Mouse (Mus musculus) adrenal gland, adult 8-10 months (tissue): Measurements from ENCODE around the gene Acad11. TPM values are rescaled to one million over a fixed set of nuclear protein-coding genes. Genes with fewer than 3 reads are reported as not detected.

Source experiments
- DNase-seq: peaks from one replicate; pipeline ENCODE4 v3.0.0; 2022
- total RNA-seq, 4 experiments: library from RNA; stranded (reverse); gene quantifications; 2 replicates each; pipeline ENCODE4 v1.2.4; 2022

The Acad11 gene
- total RNA-seq, 4 experiments from 2014 or later, result 33.2 to 69.5 (median 51.8) TPM

- no peak for DNase-seq
Measured at GRCm38 (mm10) chr9:104146683-104147082, 83.5 kb downstream of the Acad11 start.

- DNase-seq, result no peak
Measured at GRCm38 (mm10) chr9:104148969-104149368, 85.8 kb downstream of the Acad11 start.

DNA sequence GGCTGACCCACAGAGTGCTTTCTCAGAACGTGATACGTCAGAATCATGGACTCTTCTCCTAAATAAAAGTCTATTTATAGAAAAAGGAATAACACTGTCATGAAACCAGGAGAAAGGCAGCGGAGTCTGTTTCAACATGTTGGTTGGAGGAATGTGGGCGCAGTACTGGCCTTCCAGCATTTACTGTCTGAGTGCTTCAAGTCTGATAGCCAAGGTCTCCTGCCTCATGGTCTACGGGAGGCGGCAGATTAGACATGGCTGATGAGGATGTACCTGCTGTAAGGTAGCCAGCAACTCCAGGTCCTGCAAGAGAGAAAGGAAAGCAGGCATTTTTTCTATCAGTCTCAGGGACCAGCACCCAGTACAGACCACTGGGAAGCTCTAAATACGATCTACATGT, 88.9 kb downstream of the Acad11 start:
- no peak for DNase-seq

DNA sequence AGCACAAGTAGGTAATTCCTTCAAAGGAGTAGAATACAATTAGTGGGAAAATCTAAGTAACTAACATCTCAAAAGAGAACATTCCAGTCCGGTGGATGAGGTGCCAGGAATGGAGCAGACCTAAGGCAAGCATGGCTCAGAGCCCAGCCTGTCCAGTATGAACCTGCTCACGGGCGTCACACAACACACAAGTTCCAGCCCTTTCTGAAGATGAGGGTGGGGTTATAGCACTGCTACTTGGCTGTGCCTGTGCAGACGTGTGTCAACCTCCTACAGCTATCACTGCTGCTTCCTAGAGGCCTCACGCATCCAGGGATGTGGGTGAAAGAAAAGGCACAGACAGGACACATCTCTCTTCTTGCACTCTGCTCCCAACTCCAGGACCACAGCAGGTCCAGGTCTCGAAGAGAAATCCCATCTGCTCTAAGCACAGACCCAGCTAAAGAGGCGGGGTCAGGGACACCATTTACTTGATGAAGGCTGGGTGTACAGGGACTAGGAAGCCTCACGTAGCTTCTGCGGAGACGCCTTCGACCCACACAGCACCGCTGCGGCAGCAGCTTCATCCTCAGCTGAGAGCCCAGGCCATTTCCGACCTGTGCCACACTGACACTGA, 92.0 kb downstream of the Acad11 start:
- no peak for DNase-seq

DNA sequence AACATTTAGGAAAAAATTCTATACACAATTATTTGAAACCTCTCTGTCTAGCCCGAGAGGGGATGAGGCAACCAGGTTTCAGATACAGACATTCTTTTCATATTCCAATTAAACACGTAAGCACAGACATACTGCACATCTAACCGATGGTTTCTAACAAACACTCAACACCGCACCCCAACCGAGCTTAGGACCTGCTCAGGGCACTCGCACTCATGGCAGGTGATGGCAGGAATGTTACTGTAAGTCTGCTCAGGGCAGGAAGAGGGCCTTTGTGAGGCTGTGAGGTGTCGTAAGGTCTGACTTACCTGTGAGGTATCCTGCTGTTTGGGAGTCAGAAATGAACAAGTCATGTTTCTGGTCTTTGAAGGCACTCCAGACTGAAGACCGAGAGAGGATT, 93.3 kb downstream of the Acad11 start:
- DNase-seq, result no peak

- no peak for DNase-seq
Measured at GRCm38 (mm10) chr9:104157291-104157690, 94.1 kb downstream of the Acad11 start.

DNA sequence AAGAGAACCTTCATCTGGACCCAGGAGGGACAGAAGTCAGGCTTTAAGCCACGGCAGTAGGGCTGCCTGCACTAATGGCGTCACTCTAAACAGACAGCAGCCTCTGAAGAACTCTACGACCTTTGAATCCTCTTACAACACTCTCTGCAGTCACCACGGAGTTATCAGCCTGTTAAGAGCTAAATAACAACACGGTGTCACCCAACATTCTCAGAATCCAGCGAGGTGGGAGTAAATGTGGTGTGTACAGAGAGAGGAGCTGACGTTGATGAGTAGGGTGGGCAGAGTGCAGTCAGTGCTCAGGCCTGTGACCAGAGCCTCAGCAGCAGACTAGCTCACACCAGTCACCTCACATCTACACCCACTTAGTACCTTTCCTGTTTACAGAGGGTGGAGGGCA, 97.9 kb downstream of the Acad11 start:
- no peak for DNase-seq

DNA sequence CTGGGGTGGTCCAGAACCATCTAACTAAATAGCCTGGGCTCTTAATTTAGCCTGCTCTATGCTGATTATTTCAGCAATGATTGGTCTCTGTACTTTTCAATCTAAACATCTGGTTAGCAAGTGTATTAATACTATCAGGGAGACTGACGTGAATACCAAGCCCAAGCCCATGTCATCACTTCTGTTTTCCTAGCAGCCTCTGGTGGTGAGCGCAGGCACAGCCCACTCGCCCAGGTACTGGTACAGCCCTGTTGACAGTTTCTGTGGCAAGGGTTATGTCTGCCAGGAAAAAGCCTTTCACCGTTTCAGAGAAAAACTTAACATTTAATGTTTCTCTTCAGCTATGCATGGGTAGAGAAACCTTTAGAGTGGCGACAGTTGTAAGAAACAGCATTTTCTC, 101.0 kb downstream of the Acad11 start:
- DNase-seq, result no peak

- no peak for DNase-seq
Measured at GRCm38 (mm10) chr9:104165926-104166325, 102.7 kb downstream of the Acad11 start.

- DNase-seq, result no peak
Measured at GRCm38 (mm10) chr9:104169986-104170385, 106.8 kb downstream of the Acad11 start.

DNA sequence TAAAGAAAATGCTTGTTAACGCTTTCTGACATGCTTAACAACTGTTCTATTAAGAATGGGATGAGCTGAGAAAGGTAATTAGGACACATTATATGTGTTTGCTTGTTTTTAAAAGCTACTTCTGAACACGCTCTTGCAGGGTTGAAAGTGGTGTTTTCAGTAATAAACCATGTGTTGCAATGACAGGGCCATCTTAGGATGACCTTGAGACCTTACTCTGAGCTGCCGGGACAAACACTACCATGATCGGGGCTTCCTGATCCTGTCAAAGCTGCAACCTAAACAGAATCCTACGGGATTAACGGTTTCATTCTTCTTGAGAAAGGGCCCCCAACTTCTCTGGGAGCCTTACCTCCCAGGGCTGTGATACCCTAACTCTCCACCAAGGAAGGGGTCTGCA, 108.5 kb downstream of the Acad11 start:
- no peak for DNase-seq

DNA sequence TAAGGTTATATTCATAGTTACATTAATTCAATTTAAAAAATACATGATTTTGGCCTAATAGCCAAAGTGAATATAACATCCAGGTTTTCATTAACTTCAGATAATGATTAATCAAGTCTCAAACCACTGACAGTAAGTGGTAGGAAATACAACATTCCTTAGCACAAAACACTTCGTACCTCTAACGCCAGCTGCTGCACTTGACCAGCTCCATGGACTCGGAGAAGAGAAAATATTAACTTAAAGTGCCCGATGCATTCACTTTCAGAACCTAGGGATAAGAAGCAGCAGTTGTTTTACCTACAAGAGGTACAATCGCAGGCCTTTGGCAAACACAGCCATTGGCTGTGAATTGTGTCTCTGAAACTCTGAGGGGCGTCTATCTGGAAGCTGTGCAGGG, 109.2 kb downstream of the Acad11 start:
- no peak for DNase-seq

Other genes starting within 250 kb of the Acad11 start
- 10 to 100 TPM in 1 of 4 experiments, 1 to 10 TPM in 3; 5.4 to 12.6 (median 7.6) TPM for gene Nphp3, start 60.8 kb upstream of the Acad11 start, total RNA-seq
- gene Gm28305, start 22.7 kb upstream of the Acad11 start, total RNA-seq, result not detected
- 10 to 100 TPM; 44.4 to 55.0 (median 47.9) TPM for gene Uba5, start 243 bp upstream of the Acad11 start, total RNA-seq
- under 1 TPM in 2 of 4 experiments, not detected in 2; 0.15 to 0.25 TPM for gene Ackr4, start 63.6 kb downstream of the Acad11 start, total RNA-seq
- gene Dnajc13, start 199.6 kb downstream of the Acad11 start, total RNA-seq, result 10 to 100 TPM; 42.1 to 66.1 (median 50.1) TPM